Mouse (Mus musculus): Measurements from ENCODE around the gene Gm35134. TPM values are rescaled to one million over a fixed set of nuclear protein-coding genes. Genes with fewer than 3 reads are reported as not detected.
"Not testable (repeated sequence)": the region's sequence is repeated elsewhere in the genome, so short reads cannot be mapped to it uniquely, and the experiment has no call there.

The Gm35134 gene
- total RNA-seq (2021): not detected

DNA sequence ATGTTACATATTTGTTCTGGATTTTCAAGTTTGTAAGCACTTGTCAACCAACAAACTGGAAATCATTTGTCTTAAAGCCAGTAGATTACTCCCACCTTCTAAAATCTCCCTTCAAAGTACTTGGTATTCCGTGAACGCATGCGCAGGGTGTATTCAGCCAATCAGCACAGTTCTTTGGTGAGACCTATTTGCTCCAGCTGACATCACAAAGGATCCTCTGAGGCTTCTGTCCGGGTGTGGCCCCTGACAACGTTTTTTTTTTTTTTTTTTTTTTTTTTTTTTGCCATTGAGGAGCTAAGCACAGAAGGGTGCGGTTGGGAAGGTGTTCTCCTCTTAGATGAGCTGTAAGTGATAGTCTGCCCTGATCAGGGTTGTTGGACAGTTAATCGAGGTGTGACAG lies at the start of gene Gm35134:
Gm35134 (plus strand) TSS at position 301 of the 400 bp plus-strand sequence.
- intact Hi-C loops (cut with DNase I); DNase-seq (ENCODE audit: low spot score): not testable (repeated sequence)

Measured in heart, postnatal 25 days (tissue).